In the genomic region with DNA sequence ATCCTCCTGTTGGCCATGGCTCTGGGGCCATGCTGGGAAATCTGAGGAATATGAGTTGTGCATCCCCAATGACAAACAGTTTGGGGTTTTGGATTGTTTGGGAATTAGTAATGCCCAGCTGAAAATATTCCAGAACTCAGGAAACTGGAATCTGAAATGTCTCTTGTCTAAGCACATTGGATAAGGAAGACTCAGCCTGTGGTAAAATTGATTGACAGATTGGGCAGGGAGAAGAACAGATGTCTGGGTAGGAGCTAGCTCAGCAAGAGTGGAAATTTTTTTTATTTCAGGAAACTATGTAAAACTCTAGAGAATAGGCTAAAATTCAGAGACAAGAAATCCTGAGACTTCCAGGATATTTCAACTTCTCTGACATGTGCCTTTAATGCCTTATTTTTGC, we compare ENCODE assay signal across 20 mouse cellular contexts. TPM values are rescaled to one million over a fixed set of nuclear protein-coding genes. Genes with fewer than 3 reads are reported as not detected.
"Had no signal": no experiment of that assay in that cellular context is flagged by ENCODE, and none has a peak within 500 bp of the region (broad histone marks: within the 10 kb centered on the region; RNA-seq: fewer than 3 reads in every experiment).

No protein-coding gene starts in this region.

- H3K4me2 ChIP-seq: kidney, embryonic 15.5 days; limb, embryonic 13.5 days; liver, embryonic 12.5 days; liver, embryonic 15.5 days; lung, embryonic 15.5 days; midbrain, embryonic 13.5 days; stomach, embryonic 15.5 days had no signal

- H3K4me3 ChIP-seq: kidney, embryonic 15.5 days; limb, embryonic 10.5 days; limb, embryonic 13.5 days; liver, embryonic 12.5 days; liver, embryonic 15.5 days; lung, embryonic 15.5 days; megakaryocyte, embryonic 14.5 days; midbrain, embryonic 10.5 days; midbrain, embryonic 13.5 days; stomach, embryonic 15.5 days had no signal

- ATAC-seq: liver, embryonic 12.5 days; midbrain, embryonic 13.5 days; midbrain, embryonic 16.5 days had no signal

- H3K27me3 ChIP-seq: kidney, embryonic 15.5 days; limb, embryonic 13.5 days; liver, embryonic 12.5 days; liver, embryonic 15.5 days; lung, embryonic 15.5 days; megakaryocyte, embryonic 14.5 days; midbrain, embryonic 13.5 days; stomach, embryonic 15.5 days had no signal

- H3K27ac ChIP-seq: kidney, embryonic 15.5 days; limb, embryonic 10.5 days; limb, embryonic 13.5 days; liver, embryonic 12.5 days; liver, embryonic 15.5 days; lung, embryonic 15.5 days; midbrain, embryonic 10.5 days; midbrain, embryonic 13.5 days; stomach, embryonic 15.5 days had no signal

- DNase-seq: kidney, adult 8-10 months; kidney, postnatal 10 days; kidney, postnatal 36 days; liver; lung, adult 18-20 months; lung, postnatal 10 days; lung, postnatal 36 days; thymus, postnatal 25 days had no signal

RNA-seq across cellular contexts. Expression of a gene that starts 20.3 kb away (rescaled TPM):
- total RNA-seq: monocyte, adult 5-6 weeks had no signal
